Mouse (Mus musculus) layer of hippocampus, postnatal 10 days (tissue): ENCODE results near the gene Rasd1. TPM values are rescaled to one million over a fixed set of nuclear protein-coding genes. Genes with fewer than 3 reads are reported as not detected.
"Not testable (repeated sequence)": the region's sequence is repeated elsewhere in the genome, so short reads cannot be mapped to it uniquely, and the experiment has no call there.

Source experiments
- DNase-seq, 2 experiments: peaks; one replicate each; pipeline ENCODE4 v3.0.0; 2021; ENCODE audit warnings: low spot score in 2 of 2
- total RNA-seq, 2 experiments: library from RNA; stranded (reverse); gene quantifications; 2 replicates each; pipeline ENCODE4 v1.2.3; 2021

Gene Rasd1
- total RNA-seq, 2 experiments from 2014 or later, result 12.2 to 14.2 TPM

GRCm38 (mm10) chr11:59961338-59961875 is 3.3 kb downstream of the Rasd1 start:
- peak in 1 of 2 experiments; percentile 36 for DNase-seq

- no peak for DNase-seq
Measured at GRCm38 (mm10) chr11:59960476-59961337, 4.0 kb downstream of the Rasd1 start.

GRCm38 (mm10) chr11:59959453-59959852 is 5.3 kb downstream of the Rasd1 start:
- DNase-seq, result no peak

- no peak for DNase-seq
Measured at GRCm38 (mm10) chr11:59956749-59957148, 8.0 kb downstream of the Rasd1 start.

- DNase-seq, result no peak
Measured at GRCm38 (mm10) chr11:59952892-59953291, 11.9 kb downstream of the Rasd1 start.

- DNase-seq, result no peak
Measured at GRCm38 (mm10) chr11:59948401-59948767, 16.4 kb downstream of the Rasd1 start.

- DNase-seq, result peak; percentile 96 to 98
Measured at GRCm38 (mm10) chr11:59947752-59948400, 16.9 kb downstream of the Rasd1 start, which contains the start of gene Med9. TSS of gene Med9 (plus strand) at chr11:59948206.

- DNase-seq, result not testable (repeated sequence)
Measured at GRCm38 (mm10) chr11:59944855-59945254, 19.9 kb downstream of the Rasd1 start.

GRCm38 (mm10) chr11:59941391-59941790 is 23.4 kb downstream of the Rasd1 start:
- no peak for DNase-seq

- no peak for DNase-seq
Measured at GRCm38 (mm10) chr11:59940645-59941044, 24.1 kb downstream of the Rasd1 start.

GRCm38 (mm10) chr11:59939821-59940220 is 24.9 kb downstream of the Rasd1 start:
- no peak for DNase-seq

GRCm38 (mm10) chr11:59937615-59938014 is 27.1 kb downstream of the Rasd1 start:
- no peak for DNase-seq

- DNase-seq, result no peak
Measured at GRCm38 (mm10) chr11:59937023-59937422, 27.7 kb downstream of the Rasd1 start.

- DNase-seq, result peak in 1 of 2 experiments; percentile 29
Measured at GRCm38 (mm10) chr11:59933943-59934342, 30.8 kb downstream of the Rasd1 start.

- DNase-seq, result no peak
Measured at GRCm38 (mm10) chr11:59932560-59933337, 32.0 kb downstream of the Rasd1 start.

- no peak for DNase-seq
Measured at GRCm38 (mm10) chr11:59930031-59930430, 34.7 kb downstream of the Rasd1 start.

- no peak for DNase-seq
Measured at GRCm38 (mm10) chr11:59921265-59921664, 43.5 kb downstream of the Rasd1 start.

- DNase-seq, result no peak
Measured at GRCm38 (mm10) chr11:59920331-59920730, 44.4 kb downstream of the Rasd1 start.

GRCm38 (mm10) chr11:59919401-59919800 is 45.3 kb downstream of the Rasd1 start:
- DNase-seq, result no peak

GRCm38 (mm10) chr11:59918014-59918413 is 46.7 kb downstream of the Rasd1 start:
- no peak for DNase-seq

- DNase-seq, result no peak
Measured at GRCm38 (mm10) chr11:59913702-59914101, 51.0 kb downstream of the Rasd1 start.
